Mouse (Mus musculus): ENCODE measurements around the gene Olfr574. TPM values are rescaled to one million over a fixed set of nuclear protein-coding genes. Genes with fewer than 3 reads are reported as not detected.

Olfr574 gene
- polyA plus RNA-seq, 1 experiment from 2014 or later, result not detected

DNA sequence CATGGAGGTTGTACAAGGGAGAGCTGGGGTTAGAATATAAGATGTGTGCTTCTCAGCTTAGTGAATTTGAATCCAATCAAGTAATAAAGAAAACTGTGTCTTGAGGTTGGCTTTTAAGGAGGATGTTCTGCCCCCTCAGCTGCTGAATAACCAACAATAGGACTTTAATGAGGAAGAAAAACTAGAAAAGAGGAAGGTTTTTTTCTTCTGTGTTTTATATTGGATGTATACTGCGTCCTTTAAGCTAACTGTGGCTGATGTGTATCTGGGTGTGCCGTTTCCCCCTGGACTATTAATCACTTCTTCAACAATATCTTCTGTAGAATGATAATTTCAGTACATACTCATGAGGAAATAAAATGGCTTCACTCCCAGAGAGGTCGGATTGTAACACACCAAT lies 21.2 kb upstream of the Olfr574 start:
- no peak for ATAC-seq
- Histone ChIP-seq H3K27ac (ENCODE audit: low read depth) (no peak overlapping the region), H3K4me2 (ENCODE audit: low read depth, low read length) (no peak overlapping the region), H3K9ac (replicated peaks) (no peak overlapping the region), H3K4me1 (ENCODE audit: insufficient read depth) (no peaks in the 10 kb centered on the region), H3K36me3 (replicated peaks; ENCODE audit: insufficient read depth, low read length) (no peaks in the 10 kb centered on the region), H3K4me3 (ENCODE audit: low read depth, low read length) (no peak overlapping the region), H3K9me3 (ENCODE audit: low read length) (no peaks in the 10 kb centered on the region), H3K27me3 (ENCODE audit: insufficient read depth, low read length) (no peaks in the 10 kb centered on the region)
- TF ChIP-seq EP300 (IDR thresholded peaks at IDR 0.05; ENCODE audit: low read depth) (no peak), CTCF (IDR thresholded peaks at IDR 0.05; ENCODE audit: low read depth) (no peak)
- no peak for DNase-seq
- 48% methylated on average over 3 of the region's 3 CpGs for WGBS (ENCODE audit: insufficient replicate concordance)

DNA sequence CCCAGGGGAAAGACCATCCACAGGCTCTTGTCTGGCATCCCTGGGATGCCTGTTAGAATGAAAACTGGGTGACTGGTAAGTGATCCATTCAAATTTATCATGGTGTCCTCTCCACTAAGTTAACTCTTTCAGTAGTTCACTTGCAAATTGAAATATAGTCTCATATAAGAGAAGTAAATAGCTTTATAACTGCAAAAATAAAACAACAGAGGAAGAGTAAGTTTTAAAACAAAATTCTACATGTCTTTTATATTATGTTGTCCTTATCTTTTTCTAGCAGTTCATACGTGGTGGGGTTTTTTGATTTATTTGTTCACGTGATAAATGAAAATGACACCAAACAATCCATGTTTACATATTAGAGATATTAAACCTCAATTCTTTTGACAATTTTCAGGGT lies 5.8 kb upstream of the Olfr574 start, which contains the start of gene Olfr573-ps1:
TSS of gene Olfr573-ps1 (minus strand) at position 101 of the 400 bp plus-strand sequence.
- Histone ChIP-seq H3K27me3 (ENCODE audit: insufficient read depth, low read length) (no peaks in the 10 kb centered on the region), H3K9me3 (ENCODE audit: low read length) (no peaks in the 10 kb centered on the region), H3K4me1 (ENCODE audit: insufficient read depth) (no peaks in the 10 kb centered on the region), H3K4me2 (ENCODE audit: low read depth, low read length) (no peak within 1 kb of the TSS), H3K9ac (replicated peaks) (no peak within 1 kb of the TSS), H3K36me3 (replicated peaks; ENCODE audit: insufficient read depth, low read length) (no peaks in the 10 kb centered on the region), H3K4me3 (ENCODE audit: low read depth, low read length) (no peak within 1 kb of the TSS), H3K27ac (ENCODE audit: low read depth) (no peak within 1 kb of the TSS)
- no peak for TF ChIP-seq EP300 (IDR thresholded peaks at IDR 0.05; ENCODE audit: low read depth)
- no peak for TF ChIP-seq CTCF (IDR thresholded peaks at IDR 0.05; ENCODE audit: low read depth)
- no peak for ATAC-seq
- no peak for DNase-seq
- 69% methylated on average over 2 of the region's 2 CpGs for WGBS (ENCODE audit: insufficient replicate concordance)

GRCm38 (mm10) chr7:102943417-102943816 lies 4.8 kb upstream of the Olfr574 start:
- WGBS (ENCODE audit: insufficient replicate concordance), result 53% methylated on average over 1 of the region's 1 CpGs
- no peak overlapping the region for H3K4me2 ChIP-seq (ENCODE audit: low read depth, low read length)
- H3K27ac ChIP-seq (ENCODE audit: low read depth), result no peak overlapping the region
- ATAC-seq, result no peak
- TF ChIP-seq EP300 (IDR thresholded peaks at IDR 0.05; ENCODE audit: low read depth), result no peak
- TF ChIP-seq CTCF (IDR thresholded peaks at IDR 0.05; ENCODE audit: low read depth), result no peak
- no peaks in the 10 kb centered on the region for H3K9me3 ChIP-seq (ENCODE audit: low read length)
- no peak overlapping the region for H3K4me3 ChIP-seq (ENCODE audit: low read depth, low read length)
- no peaks in the 10 kb centered on the region for H3K27me3 ChIP-seq (ENCODE audit: insufficient read depth, low read length)
- no peak for DNase-seq
- H3K36me3 ChIP-seq (replicated peaks; ENCODE audit: insufficient read depth, low read length), result no peaks in the 10 kb centered on the region
- H3K9ac ChIP-seq (replicated peaks), result no peak overlapping the region
- no peaks in the 10 kb centered on the region for H3K4me1 ChIP-seq (ENCODE audit: insufficient read depth)

DNA sequence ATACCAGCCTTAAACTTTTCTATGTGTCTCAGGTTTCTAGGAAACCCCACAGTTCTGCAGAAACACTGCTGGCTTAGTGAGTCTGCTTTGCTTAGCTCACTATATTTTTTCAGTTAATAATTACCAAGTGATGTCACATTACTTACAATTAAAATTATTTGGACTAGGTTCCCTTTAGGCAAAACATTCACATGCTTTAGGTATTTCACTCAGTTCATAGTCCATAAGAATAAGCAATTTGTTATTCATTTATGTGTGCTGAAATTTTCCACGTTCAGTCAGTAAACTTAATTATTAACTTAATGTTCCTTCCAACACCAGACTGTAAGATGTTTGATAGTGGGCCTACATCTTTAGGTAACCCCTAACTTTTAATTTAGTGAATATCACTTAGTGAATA lies 2.5 kb downstream of the Olfr574 start:
- Histone ChIP-seq H3K27me3 (ENCODE audit: insufficient read depth, low read length) (no peaks in the 10 kb centered on the region), H3K4me1 (ENCODE audit: insufficient read depth) (no peaks in the 10 kb centered on the region), H3K36me3 (replicated peaks; ENCODE audit: insufficient read depth, low read length) (no peaks in the 10 kb centered on the region), H3K4me3 (ENCODE audit: low read depth, low read length) (no peak overlapping the region), H3K9ac (replicated peaks) (no peak overlapping the region), H3K4me2 (ENCODE audit: low read depth, low read length) (no peak overlapping the region), H3K9me3 (ENCODE audit: low read length) (no peaks in the 10 kb centered on the region), H3K27ac (ENCODE audit: low read depth) (no peak overlapping the region)
- no peak for TF ChIP-seq EP300 (IDR thresholded peaks at IDR 0.05; ENCODE audit: low read depth)
- no peak for TF ChIP-seq CTCF (IDR thresholded peaks at IDR 0.05; ENCODE audit: low read depth)
- DNase-seq (no peak), ATAC-seq (no peak)
- WGBS (ENCODE audit: insufficient replicate concordance), result 44% methylated on average over 1 of the region's 1 CpGs

DNA sequence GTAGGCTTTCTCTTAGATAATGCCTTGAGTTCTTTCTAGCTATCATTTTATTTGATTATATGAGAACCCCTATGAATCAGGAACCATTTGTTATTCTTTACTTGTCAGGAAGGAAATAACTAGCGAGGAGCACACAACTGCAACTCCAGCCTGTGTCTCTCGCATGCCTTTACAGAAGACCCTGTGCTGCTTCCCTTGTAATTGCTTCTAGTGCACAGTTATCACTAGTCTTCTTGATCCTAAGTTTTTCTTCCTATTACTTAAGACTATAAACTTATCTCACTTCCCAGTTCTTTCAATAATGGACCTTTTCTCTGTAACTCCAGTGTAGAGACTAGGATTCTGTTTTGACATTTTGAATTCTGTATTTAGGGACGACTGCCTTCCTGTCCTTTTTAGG lies 9.9 kb downstream of the Olfr574 start:
- no peak overlapping the region for H3K9ac ChIP-seq (replicated peaks)

DNA sequence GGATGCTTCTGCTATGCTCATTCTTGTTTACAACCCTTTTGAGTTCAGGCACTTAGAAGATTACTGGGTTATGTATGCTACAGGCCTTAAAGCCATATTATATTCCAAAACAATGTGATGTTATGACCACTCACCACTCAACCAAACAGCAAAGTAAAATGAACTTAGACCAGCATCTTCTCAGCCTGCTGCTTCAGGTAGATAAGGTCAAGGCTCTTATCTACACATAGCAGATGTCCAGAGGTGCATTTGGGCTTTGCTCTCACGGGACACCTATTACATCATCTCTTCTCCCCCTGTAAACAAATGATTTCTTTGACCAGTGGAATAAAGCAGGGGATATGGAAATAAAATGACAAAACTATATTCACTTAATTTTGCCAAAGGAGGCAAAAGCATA lies 10.3 kb downstream of the Olfr574 start, which contains the start of gene Olfr575:
TSS of gene Olfr575 (minus strand) at position 183 of the 400 bp plus-strand sequence.
- no peak within 1 kb of the TSS for H3K4me3 ChIP-seq (ENCODE audit: low read depth, low read length)
- TF ChIP-seq EP300 (IDR thresholded peaks at IDR 0.05; ENCODE audit: low read depth) (peak; percentile 87), CTCF (IDR thresholded peaks at IDR 0.05; ENCODE audit: low read depth) (no peak)
- H3K9me3 ChIP-seq (ENCODE audit: low read length), result no peaks in the 10 kb centered on the region
- ATAC-seq (peak; percentile 81), DNase-seq (no peak)
- 17% methylated on average over 1 of the region's 1 CpGs for WGBS (ENCODE audit: insufficient replicate concordance)
- no peak within 1 kb of the TSS for H3K27ac ChIP-seq (ENCODE audit: low read depth)
- no peaks in the 10 kb centered on the region for H3K36me3 ChIP-seq (replicated peaks; ENCODE audit: insufficient read depth, low read length)
- H3K27me3 ChIP-seq (ENCODE audit: insufficient read depth, low read length), result no peaks in the 10 kb centered on the region
- H3K4me1 ChIP-seq (ENCODE audit: insufficient read depth), result no peaks in the 10 kb centered on the region
- H3K4me2 ChIP-seq (ENCODE audit: low read depth, low read length), result no peak within 1 kb of the TSS
- no peak within 1 kb of the TSS for H3K9ac ChIP-seq (replicated peaks)

More for the DNA sequence above, 9.9 kb downstream of the Olfr574 start:
- WGBS (ENCODE audit: insufficient replicate concordance), result 58% methylated on average over 3 of the region's 3 CpGs
- ATAC-seq (no peak), DNase-seq (no peak)
- Histone ChIP-seq H3K4me1 (ENCODE audit: insufficient read depth) (no peaks in the 10 kb centered on the region), H3K27me3 (ENCODE audit: insufficient read depth, low read length) (no peaks in the 10 kb centered on the region), H3K4me3 (ENCODE audit: low read depth, low read length) (no peak overlapping the region), H3K27ac (ENCODE audit: low read depth) (no peak overlapping the region), H3K4me2 (ENCODE audit: low read depth, low read length) (no peak overlapping the region), H3K9me3 (ENCODE audit: low read length) (no peaks in the 10 kb centered on the region), H3K36me3 (replicated peaks; ENCODE audit: insufficient read depth, low read length) (no peaks in the 10 kb centered on the region)
- TF ChIP-seq CTCF (IDR thresholded peaks at IDR 0.05; ENCODE audit: low read depth) (no peak), EP300 (IDR thresholded peaks at IDR 0.05; ENCODE audit: low read depth) (no peak)

GRCm38 (mm10) chr7:102962360-102962759 lies 14.1 kb downstream of the Olfr574 start, which contains the start of gene Olfr576:
Gene Olfr576 (plus strand): TSS chr7:102962660.
- H3K36me3 ChIP-seq (replicated peaks; ENCODE audit: insufficient read depth, low read length), result no peaks in the 10 kb centered on the region
- 18% methylated on average over 2 of the region's 2 CpGs for WGBS (ENCODE audit: insufficient replicate concordance)
- no peak for TF ChIP-seq CTCF (IDR thresholded peaks at IDR 0.05; ENCODE audit: low read depth)

More at GRCm38 (mm10) chr7:102962360-102962759, 14.1 kb downstream of the Olfr574 start, which contains the start of gene Olfr576:
- no peak within 1 kb of the TSS for H3K9ac ChIP-seq (replicated peaks)
- H3K9me3 ChIP-seq (ENCODE audit: low read length), result no peaks in the 10 kb centered on the region
- DNase-seq, result no peak
- H3K27me3 ChIP-seq (ENCODE audit: insufficient read depth, low read length), result no peaks in the 10 kb centered on the region
- H3K4me1 ChIP-seq (ENCODE audit: insufficient read depth), result no peaks in the 10 kb centered on the region
- ATAC-seq, result no peak
- H3K27ac ChIP-seq (ENCODE audit: low read depth), result no peak within 1 kb of the TSS
- H3K4me3 ChIP-seq (ENCODE audit: low read depth, low read length), result no peak within 1 kb of the TSS
- no peak within 1 kb of the TSS for H3K4me2 ChIP-seq (ENCODE audit: low read depth, low read length)
